Mouse (Mus musculus) lung, adult 2 months (tissue): ENCODE data around the gene Pop5.
A peak's percentile ranks its signal among the peaks of the same experiment; 100 is the strongest.

ENCODE experiments used
- CTCF ChIP-seq: fragments of 200-500 bp; IDR thresholded peaks from 2 replicates; pipeline ENCODE4 v1.5.1; 2011; ENCODE audit warnings: mild to moderate bottlenecking, low read length, control low read depth; ENCODE audit not compliant: insufficient read depth
- POLR2A ChIP-seq: fragments of 200-500 bp; IDR thresholded peaks from 2 replicates; pipeline ENCODE4 v1.6.1; 2011; ENCODE audit warnings: low read depth, mild to moderate bottlenecking, control low read depth, low read length, borderline replicate concordance; ENCODE audit errors: extremely low read depth

DNA sequence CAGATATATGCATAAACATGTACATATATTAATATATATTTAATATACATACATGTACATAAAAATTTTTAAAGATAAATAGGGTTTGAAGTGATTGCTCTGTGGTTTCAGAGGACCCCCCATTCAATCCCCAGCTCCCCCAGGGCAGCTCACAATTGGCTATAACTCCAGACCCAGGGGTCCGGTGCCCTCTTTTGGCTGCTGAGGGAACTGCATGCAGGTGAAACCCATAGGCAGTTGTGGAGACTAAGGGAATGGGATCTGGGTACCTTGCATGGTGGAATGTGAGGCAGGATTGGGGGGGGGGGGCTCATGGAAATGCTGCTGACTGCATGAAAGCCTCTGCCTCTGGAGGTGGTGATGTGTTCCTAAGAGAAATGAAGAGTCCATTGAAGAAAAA, 25.3 kb upstream of the Pop5 start:
- TF ChIP-seq CTCF (peak; percentile 57), POLR2A (no peak)
